Mouse (Mus musculus) 3T3-L1 (cell line): Measurements from ENCODE around the gene Men1.
"Not testable (repeated sequence)": the region's sequence is repeated elsewhere in the genome, so short reads cannot be mapped to it uniquely, and the experiment has no call there.

Experiments used
- DNase-seq: peaks from one replicate; pipeline ENCODE4 v3.0.0-alpha.2; 2015; ENCODE audit warnings: low read depth, low spot score

Men1 gene

GRCm38 (mm10) chr19:6304787-6305516 is 29.8 kb upstream of the Men1 start:
- DNase-seq, result peak; percentile 97

GRCm38 (mm10) chr19:6305517-6306115 is 29.2 kb upstream of the Men1 start:
- no peak for DNase-seq

DNA sequence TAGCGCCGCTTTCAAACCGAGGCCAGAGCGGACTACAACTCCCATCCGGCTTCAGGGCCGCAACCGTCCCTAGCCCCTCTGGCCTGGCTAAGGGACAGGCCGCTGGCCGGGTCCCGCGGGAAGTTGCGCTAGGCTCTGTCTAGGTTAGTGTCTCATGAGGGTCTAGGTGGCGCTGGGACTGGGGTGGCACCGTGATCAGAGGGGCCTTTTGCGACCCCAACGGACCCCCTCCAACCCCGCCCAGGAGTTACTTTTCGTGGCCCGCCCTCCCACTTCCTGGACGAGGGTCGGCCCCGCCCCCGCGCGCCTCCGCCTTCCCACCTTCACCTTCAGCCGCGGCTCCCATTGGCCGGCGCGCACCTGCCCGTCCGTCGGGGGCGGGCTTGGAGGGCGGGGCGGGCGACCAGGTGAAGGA is 28.6 kb upstream of the Men1 start, which contains the start of gene Cdc42bpg:
Gene Cdc42bpg, plus strand, starts transcription at position 320 of the 415 bp plus-strand sequence.
- no peak for DNase-seq

DNA sequence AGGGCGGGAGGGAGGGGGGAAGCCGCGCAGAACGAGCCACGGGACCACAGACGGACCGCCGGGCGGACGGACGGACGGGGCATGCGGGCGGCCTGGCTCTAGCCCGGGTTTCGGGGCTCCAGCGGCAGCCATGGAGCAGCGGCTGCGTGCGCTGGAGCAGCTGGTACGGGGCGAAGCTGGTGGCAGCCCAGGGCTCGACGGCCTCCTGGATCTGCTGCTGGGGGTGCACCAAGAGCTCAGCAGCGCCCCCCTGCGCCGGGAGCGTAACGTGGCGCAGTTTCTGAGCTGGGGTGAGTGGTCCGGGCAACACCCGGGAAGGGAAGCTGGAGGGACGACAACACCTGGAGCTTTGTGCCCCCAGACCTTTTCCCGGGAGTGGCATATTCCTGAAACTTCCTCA is 28.2 kb upstream of the Men1 start:
- DNase-seq, result no peak

GRCm38 (mm10) chr19:6307733-6308531 is 26.8 kb upstream of the Men1 start:
- no peak for DNase-seq

DNA sequence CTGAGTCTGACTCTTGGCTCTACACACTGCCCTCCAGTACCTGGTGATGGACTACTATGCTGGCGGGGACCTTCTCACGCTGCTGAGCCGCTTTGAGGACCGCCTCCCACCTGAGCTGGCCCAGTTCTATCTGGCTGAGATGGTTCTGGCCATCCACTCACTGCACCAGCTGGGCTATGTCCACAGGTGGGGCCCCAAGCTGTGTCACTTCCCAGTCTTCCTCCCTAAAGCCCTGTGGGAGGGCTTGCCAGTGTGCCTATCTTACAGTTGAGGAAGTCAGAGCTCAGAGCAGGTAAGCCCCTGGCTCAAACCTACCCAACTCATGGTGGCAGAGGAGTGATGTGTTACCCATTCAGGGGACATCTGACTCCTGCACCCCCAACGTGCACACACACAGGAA is 24.6 kb upstream of the Men1 start:
- no peak for DNase-seq

GRCm38 (mm10) chr19:6311783-6312182 is 23.0 kb upstream of the Men1 start:
- DNase-seq, result not testable (repeated sequence)

DNA sequence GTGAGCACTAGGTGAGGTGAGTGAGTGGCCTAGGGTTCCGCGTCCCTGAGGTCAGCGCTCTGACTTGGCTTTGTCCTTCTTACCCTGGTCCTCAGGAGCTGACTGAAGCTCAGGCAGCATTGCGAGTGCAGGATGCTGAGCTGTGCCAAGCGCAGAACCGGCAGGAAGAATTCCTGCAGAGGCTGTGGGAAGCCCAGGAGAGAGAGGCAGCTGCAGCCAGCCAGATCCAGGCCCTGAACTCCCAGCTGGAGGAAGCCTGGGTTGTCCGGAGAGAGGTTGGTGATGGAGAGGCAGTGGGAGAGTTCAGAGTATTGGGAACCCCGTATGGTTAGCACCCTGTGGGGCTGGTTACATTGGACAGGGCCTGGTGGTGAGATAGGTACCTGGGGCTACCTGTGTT is 21.0 kb upstream of the Men1 start:
- no peak for DNase-seq

- no peak for DNase-seq
These were observed 20.3 kb upstream of the Men1 start for GRCm38 (mm10) chr19:6314513-6314912.

- DNase-seq, result no peak
These were observed 19.2 kb upstream of the Men1 start for GRCm38 (mm10) chr19:6315573-6315972.

GRCm38 (mm10) chr19:6318145-6318544 is 16.6 kb upstream of the Men1 start:
- DNase-seq, result no peak

- no peak for DNase-seq
These were observed 13.4 kb upstream of the Men1 start for GRCm38 (mm10) chr19:6321358-6321757.

DNA sequence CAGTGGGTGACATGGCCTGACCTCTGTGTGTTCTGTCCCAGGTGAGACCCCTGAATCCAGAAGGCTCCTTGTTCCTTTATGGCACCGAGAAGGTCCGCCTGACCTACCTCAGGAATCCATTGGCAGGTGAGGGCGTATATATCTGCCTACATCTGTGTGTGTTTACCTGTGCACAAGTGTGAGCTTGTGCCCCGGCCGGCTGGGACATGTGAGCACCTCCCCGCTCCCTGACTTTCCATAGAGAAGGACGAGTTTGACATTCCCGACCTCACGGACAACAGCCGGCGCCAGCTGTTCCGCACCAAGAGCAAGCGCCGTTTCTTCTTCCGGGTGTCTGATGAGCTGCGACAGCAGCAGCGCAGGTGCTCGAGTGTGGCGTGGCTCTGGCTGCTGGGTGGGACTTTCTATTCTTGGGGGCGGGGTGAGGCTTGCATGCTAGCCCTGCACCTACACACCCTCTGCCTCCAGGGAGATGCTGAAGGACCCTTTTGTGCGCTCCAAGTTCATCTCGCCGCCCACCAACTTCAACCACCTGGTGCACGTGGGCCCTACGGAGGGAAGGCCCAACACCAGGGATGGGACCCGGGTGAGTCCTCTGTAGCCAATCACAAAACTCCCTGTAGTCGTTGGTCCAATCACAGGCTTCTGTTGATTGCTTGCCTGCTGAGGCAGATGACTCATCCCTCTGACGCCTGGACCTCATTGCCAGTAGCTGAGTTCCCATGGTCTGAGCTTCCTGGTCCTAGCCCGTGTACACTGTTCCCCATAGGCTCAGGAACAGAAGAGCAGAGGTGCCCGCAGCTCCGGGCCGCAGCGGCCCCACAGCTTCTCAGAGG is 12.8 kb upstream of the Men1 start:
- peak; percentile 81 for DNase-seq

GRCm38 (mm10) chr19:6324751-6325150 is 10.0 kb upstream of the Men1 start:
- DNase-seq, result no peak

DNA sequence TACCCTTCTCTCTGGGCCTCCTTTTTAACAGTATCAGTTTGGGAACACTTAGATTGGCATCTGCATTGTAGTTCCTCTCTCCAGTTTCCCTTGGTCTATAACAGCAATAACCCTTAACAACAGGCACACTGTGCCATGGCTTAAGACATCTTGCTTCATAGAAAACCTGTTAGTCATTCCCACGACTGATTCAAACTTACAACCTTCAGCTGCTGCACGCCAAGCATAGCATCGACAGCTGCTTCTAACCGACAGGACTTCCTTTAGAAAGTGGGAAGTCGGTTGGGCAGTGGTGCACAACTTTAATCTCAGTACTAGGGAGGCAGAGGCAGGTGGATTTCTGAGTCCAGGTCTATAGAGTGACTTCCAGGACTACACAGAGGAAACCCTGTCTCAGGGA is 3.6 kb upstream of the Men1 start:
- DNase-seq, result peak; percentile 58

DNA sequence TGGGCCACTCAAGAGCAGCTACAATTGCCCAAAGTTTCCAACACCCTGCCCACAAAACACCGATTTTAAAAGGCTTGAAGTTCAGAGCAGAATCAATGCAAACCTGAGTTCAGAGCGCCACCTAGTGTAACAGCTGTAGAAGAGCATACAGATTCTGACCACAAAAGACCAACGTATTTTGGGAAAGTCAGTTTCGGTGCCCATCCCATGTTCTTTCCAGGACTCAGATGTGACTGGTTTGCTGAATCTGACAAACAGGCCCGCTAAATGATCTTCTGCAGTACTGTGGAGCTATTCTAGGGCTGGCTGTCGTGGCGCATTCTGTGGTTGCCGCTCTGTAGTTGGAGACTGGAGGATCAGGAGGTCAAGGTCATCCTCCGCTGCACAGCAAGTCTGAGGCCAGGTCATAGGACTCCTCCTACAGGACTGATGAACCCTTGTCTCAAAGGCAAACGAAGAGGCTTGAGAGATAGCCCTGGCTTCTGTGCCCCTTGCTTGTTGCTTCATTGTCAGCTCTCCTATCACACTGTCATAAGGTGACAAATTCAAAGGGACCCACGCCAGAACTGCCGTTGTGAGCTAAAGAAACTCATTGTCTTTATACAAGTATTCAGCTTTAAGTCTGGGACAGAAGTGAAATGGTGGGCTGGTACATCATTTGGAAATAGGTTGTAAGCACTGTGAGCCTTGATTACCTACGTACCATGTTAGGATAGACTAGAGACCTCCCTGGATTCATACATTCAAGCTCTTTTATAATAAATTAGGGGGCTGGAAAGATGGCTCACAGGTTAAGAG is 2.9 kb upstream of the Men1 start:
- peak; percentile 83 for DNase-seq

- DNase-seq, result no peak
These were observed 801 bp upstream of the Men1 start for GRCm38 (mm10) chr19:6333761-6334595.

DNA sequence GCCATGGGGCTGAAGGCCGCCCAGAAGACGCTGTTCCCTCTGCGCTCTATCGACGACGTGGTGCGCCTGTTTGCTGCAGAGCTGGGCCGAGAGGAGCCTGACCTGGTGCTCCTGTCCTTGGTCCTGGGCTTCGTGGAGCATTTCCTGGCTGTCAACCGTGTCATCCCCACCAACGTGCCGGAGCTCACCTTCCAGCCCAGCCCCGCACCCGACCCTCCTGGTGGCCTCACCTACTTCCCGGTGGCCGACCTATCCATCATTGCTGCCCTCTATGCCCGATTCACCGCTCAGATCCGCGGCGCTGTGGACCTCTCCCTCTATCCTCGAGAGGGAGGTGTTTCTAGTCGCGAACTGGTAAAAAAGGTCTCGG is 664 bp downstream of the Men1 start:
- peak; percentile 51 for DNase-seq

GRCm38 (mm10) chr19:6336920-6337319 is 2.1 kb downstream of the Men1 start:
- DNase-seq, result no peak

- DNase-seq, result no peak
These were observed 3.4 kb downstream of the Men1 start for GRCm38 (mm10) chr19:6338171-6338570.
